Mouse (Mus musculus): ENCODE data around the gene Ak4. TPM values are rescaled to one million over a fixed set of nuclear protein-coding genes. Genes with fewer than 3 reads are reported as not detected.

The Ak4 gene
- polyA plus RNA-seq, 1 experiment, result 0.32 TPM

GRCm38 (mm10) chr4:101457176-101457575 is 38.1 kb downstream of the Ak4 start:
- H3K36me3 ChIP-seq (ENCODE audit: control insufficient read depth, insufficient read depth, low read length), result no peaks in the 10 kb centered on the region
- WGBS, result 90% methylated on average over 8 of the region's 8 CpGs

GRCm38 (mm10) chr4:101458341-101458740 is 39.3 kb downstream of the Ak4 start:
- Histone ChIP-seq H3K4me1 (ENCODE audit: control insufficient read depth, insufficient read depth, insufficient read length) (no peaks in the 10 kb centered on the region), H3K36me3 (ENCODE audit: control insufficient read depth, insufficient read depth, low read length) (no peaks in the 10 kb centered on the region), H3K27ac (ENCODE audit: insufficient read depth, low read length) (no peak overlapping the region), H3K27me3 (ENCODE audit: control insufficient read depth, insufficient read depth, low read length) (no peaks in the 10 kb centered on the region), H3K4me3 (ENCODE audit: extremely low read depth, insufficient read depth, insufficient read length) (no peak overlapping the region)
- no peak for TF ChIP-seq POLR2A (IDR thresholded peaks at IDR 0.05; ENCODE audit: low read depth, low read length)
- TF ChIP-seq CTCF (IDR thresholded peaks at IDR 0.05; ENCODE audit: extremely low read depth, insufficient read depth, insufficient read length, insufficient replicate concordance), result no peak
- DNase-seq (ENCODE audit: low read depth in 1 of 2, low spot score in 2 of 2), result peak in 1 of 2 experiments; percentile 10
- 34% methylated on average over 2 of the region's 2 CpGs for WGBS

More at GRCm38 (mm10) chr4:101457176-101457575, 38.1 kb downstream of the Ak4 start:
- DNase-seq (ENCODE audit: low read depth in 1 of 2, low spot score in 2 of 2), result no peak
- no peak for TF ChIP-seq POLR2A (IDR thresholded peaks at IDR 0.05; ENCODE audit: low read depth, low read length)
- no peak for TF ChIP-seq CTCF (IDR thresholded peaks at IDR 0.05; ENCODE audit: extremely low read depth, insufficient read depth, insufficient read length, insufficient replicate concordance)
- Histone ChIP-seq H3K27me3 (ENCODE audit: control insufficient read depth, insufficient read depth, low read length) (no peaks in the 10 kb centered on the region), H3K27ac (ENCODE audit: insufficient read depth, low read length) (no peak overlapping the region), H3K4me1 (ENCODE audit: control insufficient read depth, insufficient read depth, insufficient read length) (no peaks in the 10 kb centered on the region), H3K4me3 (ENCODE audit: extremely low read depth, insufficient read depth, insufficient read length) (no peak overlapping the region)

DNA sequence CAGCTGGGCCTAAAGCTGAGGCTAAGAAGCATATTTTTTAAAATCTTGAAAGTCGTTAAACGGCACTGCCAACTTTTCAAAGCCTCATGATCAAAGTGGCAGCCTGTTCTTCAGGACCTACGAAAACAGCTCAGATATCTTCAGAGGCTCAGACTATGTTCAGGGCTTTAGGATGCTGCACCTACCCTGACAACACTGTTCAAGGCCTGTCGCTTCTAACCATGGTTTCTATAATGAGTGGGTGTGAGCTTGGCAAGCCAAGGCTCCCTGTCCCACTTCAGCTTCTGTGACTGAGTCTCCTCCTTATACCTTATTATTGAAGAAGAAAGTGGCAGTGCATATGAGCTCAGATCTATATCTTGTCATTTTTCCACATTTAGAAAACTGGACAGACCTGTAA is 40.3 kb downstream of the Ak4 start:
- Histone ChIP-seq H3K27ac (ENCODE audit: insufficient read depth, low read length) (no peak overlapping the region), H3K4me3 (ENCODE audit: extremely low read depth, insufficient read depth, insufficient read length) (no peak overlapping the region), H3K4me1 (ENCODE audit: control insufficient read depth, insufficient read depth, insufficient read length) (no peaks in the 10 kb centered on the region), H3K27me3 (ENCODE audit: control insufficient read depth, insufficient read depth, low read length) (no peaks in the 10 kb centered on the region), H3K36me3 (ENCODE audit: control insufficient read depth, insufficient read depth, low read length) (no peaks in the 10 kb centered on the region)
- TF ChIP-seq CTCF (IDR thresholded peaks at IDR 0.05; ENCODE audit: extremely low read depth, insufficient read depth, insufficient read length, insufficient replicate concordance) (no peak), POLR2A (IDR thresholded peaks at IDR 0.05; ENCODE audit: low read depth, low read length) (no peak)
- DNase-seq (ENCODE audit: low read depth in 1 of 2, low spot score in 2 of 2), result no peak
- 89% methylated on average over 4 of the region's 4 CpGs for WGBS

- Histone ChIP-seq H3K27me3 (ENCODE audit: control insufficient read depth, insufficient read depth, low read length) (no peaks in the 10 kb centered on the region), H3K4me1 (ENCODE audit: control insufficient read depth, insufficient read depth, insufficient read length) (no peaks in the 10 kb centered on the region), H3K36me3 (ENCODE audit: control insufficient read depth, insufficient read depth, low read length) (no peaks in the 10 kb centered on the region), H3K4me3 (ENCODE audit: extremely low read depth, insufficient read depth, insufficient read length) (no peak overlapping the region), H3K27ac (ENCODE audit: insufficient read depth, low read length) (no peak overlapping the region)
- no peak for TF ChIP-seq POLR2A (IDR thresholded peaks at IDR 0.05; ENCODE audit: low read depth, low read length)
- TF ChIP-seq CTCF (IDR thresholded peaks at IDR 0.05; ENCODE audit: extremely low read depth, insufficient read depth, insufficient read length, insufficient replicate concordance), result no peak
- 86% methylated on average over 1 of the region's 1 CpGs for WGBS
- DNase-seq (ENCODE audit: low read depth in 1 of 2, low spot score in 2 of 2), result no peak
Measured at GRCm38 (mm10) chr4:101460114-101460513, 41.0 kb downstream of the Ak4 start.

- WGBS, result 88% methylated on average over 2 of the region's 2 CpGs
- DNase-seq (ENCODE audit: low read depth in 1 of 2, low spot score in 2 of 2), result no peak
- H3K27me3 ChIP-seq (ENCODE audit: control insufficient read depth, insufficient read depth, low read length), result no peaks in the 10 kb centered on the region
- H3K27ac ChIP-seq (ENCODE audit: insufficient read depth, low read length), result no peak overlapping the region
- no peak overlapping the region for H3K4me3 ChIP-seq (ENCODE audit: extremely low read depth, insufficient read depth, insufficient read length)
- no peaks in the 10 kb centered on the region for H3K36me3 ChIP-seq (ENCODE audit: control insufficient read depth, insufficient read depth, low read length)
- no peaks in the 10 kb centered on the region for H3K4me1 ChIP-seq (ENCODE audit: control insufficient read depth, insufficient read depth, insufficient read length)
- TF ChIP-seq CTCF (IDR thresholded peaks at IDR 0.05; ENCODE audit: extremely low read depth, insufficient read depth, insufficient read length, insufficient replicate concordance) (no peak), POLR2A (IDR thresholded peaks at IDR 0.05; ENCODE audit: low read depth, low read length) (no peak)
Measured at GRCm38 (mm10) chr4:101462065-101462464, 43.0 kb downstream of the Ak4 start.

DNA sequence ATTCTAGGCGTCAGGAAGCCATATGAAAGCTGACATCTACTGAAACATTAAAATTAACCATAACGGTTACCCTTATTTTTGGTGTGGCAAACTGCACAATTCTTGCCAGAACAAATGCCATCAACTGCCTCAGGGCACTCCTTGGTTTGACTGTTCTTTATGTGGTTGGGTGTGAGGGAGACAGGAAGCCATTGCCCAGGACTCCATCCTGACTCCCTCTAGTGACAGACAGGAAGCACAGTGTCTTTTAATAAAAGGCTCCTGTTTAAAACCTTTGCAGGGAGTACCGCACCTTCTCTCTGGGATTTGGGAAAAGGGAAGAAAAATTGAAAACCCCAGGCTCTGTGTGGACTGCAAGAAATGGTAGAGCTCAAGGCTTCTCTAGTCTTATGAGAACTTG is 47.2 kb downstream of the Ak4 start:
- H3K4me3 ChIP-seq (ENCODE audit: extremely low read depth, insufficient read depth, insufficient read length), result no peak overlapping the region
- DNase-seq (ENCODE audit: low read depth in 1 of 2, low spot score in 2 of 2), result no peak
- WGBS, result 57% methylated on average over 3 of the region's 3 CpGs
- no peaks in the 10 kb centered on the region for H3K36me3 ChIP-seq (ENCODE audit: control insufficient read depth, insufficient read depth, low read length)
- H3K27me3 ChIP-seq (ENCODE audit: control insufficient read depth, insufficient read depth, low read length), result no peaks in the 10 kb centered on the region
- TF ChIP-seq CTCF (IDR thresholded peaks at IDR 0.05; ENCODE audit: extremely low read depth, insufficient read depth, insufficient read length, insufficient replicate concordance) (no peak), POLR2A (IDR thresholded peaks at IDR 0.05; ENCODE audit: low read depth, low read length) (no peak)
- no peaks in the 10 kb centered on the region for H3K4me1 ChIP-seq (ENCODE audit: control insufficient read depth, insufficient read depth, insufficient read length)
- H3K27ac ChIP-seq (ENCODE audit: insufficient read depth, low read length), result no peak overlapping the region

DNA sequence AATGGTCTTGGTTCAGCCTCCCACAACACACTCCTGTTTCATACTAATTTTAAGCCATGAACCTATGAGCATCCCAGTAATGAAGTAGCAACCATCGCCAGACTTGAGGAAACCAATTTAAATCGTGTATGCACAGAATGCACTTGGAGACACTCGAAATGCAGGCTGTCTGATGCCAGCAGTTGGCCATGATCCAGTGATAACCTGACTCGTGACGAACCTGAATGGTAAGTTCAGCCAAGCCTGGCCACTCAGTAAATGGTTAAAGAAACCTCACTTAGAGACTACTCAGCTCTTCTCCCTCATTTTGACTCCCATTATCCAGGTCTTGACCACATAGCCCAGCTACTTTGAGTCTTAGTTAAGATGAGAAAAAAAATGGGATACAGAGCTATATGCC is 50.2 kb downstream of the Ak4 start:
- Histone ChIP-seq H3K27ac (ENCODE audit: insufficient read depth, low read length) (no peak overlapping the region), H3K36me3 (ENCODE audit: control insufficient read depth, insufficient read depth, low read length) (no peaks in the 10 kb centered on the region), H3K4me3 (ENCODE audit: extremely low read depth, insufficient read depth, insufficient read length) (no peak overlapping the region), H3K4me1 (ENCODE audit: control insufficient read depth, insufficient read depth, insufficient read length) (no peaks in the 10 kb centered on the region), H3K27me3 (ENCODE audit: control insufficient read depth, insufficient read depth, low read length) (no peaks in the 10 kb centered on the region)
- no peak for DNase-seq (ENCODE audit: low read depth in 1 of 2, low spot score in 2 of 2)
- WGBS, result 83% methylated on average over 5 of the region's 5 CpGs
- no peak for TF ChIP-seq CTCF (IDR thresholded peaks at IDR 0.05; ENCODE audit: extremely low read depth, insufficient read depth, insufficient read length, insufficient replicate concordance)
- TF ChIP-seq POLR2A (IDR thresholded peaks at IDR 0.05; ENCODE audit: low read depth, low read length), result no peak

Measured in spleen, adult 2 months (tissue).